Mouse (Mus musculus) heart, embryonic 14.5 days (tissue): ENCODE results near the gene Mtch1. TPM values are rescaled to one million over a fixed set of nuclear protein-coding genes. Genes with fewer than 3 reads are reported as not detected.
"Not testable (repeated sequence)": the region's sequence is repeated elsewhere in the genome, so short reads cannot be mapped to it uniquely, and the experiment has no call there.

Experiments used
- ATAC-seq: fragments of 200-750 bp; cut with Nextera tagmentation; 2 replicates; pipeline ENCODE4 v1.8.0; 2017; ENCODE audit warnings: low read depth, moderate TSS enrichment; ENCODE audit not compliant: insufficient number of reproducible peaks, insufficient read depth, low FRiP score
- H3K27ac ChIP-seq, 2 experiments: fragments of 200-500 bp in 1 of 2; fragments of 300-500 bp in 1 of 2; sonication (generic) in 1 of 2; replicated peaks in 1 of 2; 2 replicates each; pipeline ENCODE4 v1.5.1; 2012 to 2014; ENCODE audit warnings: low read depth in 2 of 2, low read length in 2 of 2, control low read depth in 1 of 2, mild to moderate bottlenecking in 1 of 2, mixed read lengths in 1 of 2; ENCODE audit not compliant: control insufficient read depth in 1 of 2, insufficient read depth in 1 of 2
- H3K27me3 ChIP-seq: fragments of 300-500 bp; sonication (generic); 2 replicates; pipeline ENCODE4 v1.6.1; 2014; ENCODE audit warnings: mild to moderate bottlenecking, low read length, control low read depth; ENCODE audit not compliant: control insufficient read depth, insufficient read depth
- H3K36me3 ChIP-seq: fragments of 300-500 bp; sonication (generic); 2 replicates; pipeline ENCODE4 v1.6.1; 2014; ENCODE audit warnings: mild to moderate bottlenecking, control low read depth, low read length, mixed read lengths; ENCODE audit not compliant: control insufficient read depth, insufficient read depth
- H3K4me1 ChIP-seq, 2 experiments: fragments of 200-500 bp in 1 of 2; fragments of 300-500 bp in 1 of 2; sonication (generic) in 1 of 2; 2 replicates each; pipeline ENCODE4 v1.6.1; 2012 to 2014; ENCODE audit warnings: low read length in 2 of 2, control low read depth in 1 of 2, mixed read lengths in 1 of 2; ENCODE audit not compliant: control insufficient read depth in 2 of 2, insufficient read depth in 2 of 2
- H3K4me2 ChIP-seq: fragments of 300-500 bp; sonication (generic); 2 replicates; pipeline ENCODE4 v1.6.1; 2014; ENCODE audit warnings: mild to moderate bottlenecking, low read length
- H3K4me3 ChIP-seq, 2 experiments: fragments of 200-500 bp in 1 of 2; fragments of 300-500 bp in 1 of 2; sonication (generic) in 1 of 2; 2 replicates each; pipeline ENCODE4 v1.5.1; 2012 to 2014; ENCODE audit warnings: low read length in 2 of 2, mild to moderate bottlenecking in 2 of 2, control low read depth in 1 of 2, low read depth in 1 of 2, moderate library complexity in 1 of 2; ENCODE audit not compliant: control insufficient read depth in 1 of 2, insufficient read depth in 1 of 2
- H3K9ac ChIP-seq: fragments of 300-500 bp; sonication (generic); 2 replicates; pipeline ENCODE4 v1.6.1; 2014; ENCODE audit warnings: mild to moderate bottlenecking, low read length
- H3K9me3 ChIP-seq: fragments of 300-500 bp; sonication (generic); 2 replicates; pipeline ENCODE4 v1.6.1; 2016; ENCODE audit warnings: low read length, control low read depth; ENCODE audit not compliant: control insufficient read depth
- WGBS: fragments of 180-500 bp; shearing (Covaris S2); extraction: QIAGEN DNeasy Blood & Tissue Kit; methylation state at CpG from one replicate; pipeline ENCODE4 v1.1.7; 2014; 5-methylcytosine and 5-hydroxymethylcytosine counted together
- polyA plus RNA-seq: library from polyadenylated mRNA; unstranded; fragments of >200 nt; fragmentation: Nextera tagmentation; extraction: Ambion mirVana; gene quantifications from 2 replicates; pipeline ENCODE4 v1.2.1, GENCODE M21; 2014

Mtch1 gene
- polyA plus RNA-seq, result 342 and 368 TPM in 2 replicates

DNA sequence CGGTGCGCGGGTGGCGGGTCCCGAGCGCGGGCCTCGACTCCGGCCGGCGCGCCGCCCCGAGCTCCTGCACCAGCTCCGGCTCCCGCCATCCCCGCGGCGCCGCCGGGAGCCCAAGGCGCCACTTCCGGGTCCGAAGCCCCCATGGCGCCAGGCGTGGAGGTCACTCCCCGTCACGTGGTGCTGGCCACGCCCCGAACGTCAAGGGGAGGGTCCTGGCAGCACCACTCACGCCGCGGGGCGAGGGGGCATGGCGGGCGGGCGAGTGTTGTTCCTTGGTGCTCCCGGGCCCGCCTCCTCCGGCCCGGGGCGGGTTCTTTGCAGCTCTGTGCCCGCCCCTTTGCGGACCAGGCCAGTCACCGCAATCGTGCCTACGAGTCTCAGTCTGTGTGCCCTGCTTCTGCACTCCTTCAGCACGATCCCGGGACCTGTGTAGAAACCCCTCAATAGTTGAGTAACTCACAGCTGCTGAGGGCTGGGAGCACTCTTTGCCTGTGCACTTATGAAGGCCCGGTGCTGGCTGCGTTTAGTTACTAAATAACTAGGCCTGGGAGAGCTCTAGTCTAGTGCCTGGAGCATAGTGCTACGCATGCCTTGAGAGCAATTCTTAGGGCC is at the start of gene Mtch1:
TSS of gene Mtch1 (minus strand) at position 290 of the 612 bp plus-strand sequence.
- Histone ChIP-seq H3K9me3 (no peaks in the 10 kb centered on the region), H3K4me2 (peak within 1 kb of the TSS; percentile 73), H3K9ac (peak within 1 kb of the TSS; percentile 97), H3K4me3 (peak within 1 kb of the TSS; percentile 95 to 96), H3K27me3 (no peaks in the 10 kb centered on the region), H3K4me1 (peaks cover 18 to 38% of the 10 kb centered on the region in 2 experiments), H3K36me3 (peaks cover 26% of the 10 kb centered on the region), H3K27ac (peak within 1 kb of the TSS; percentile 89 to 94)
- WGBS, result under 1% methylated on average over 44 of the region's 53 CpGs
- ATAC-seq, result peak; percentile 94

DNA sequence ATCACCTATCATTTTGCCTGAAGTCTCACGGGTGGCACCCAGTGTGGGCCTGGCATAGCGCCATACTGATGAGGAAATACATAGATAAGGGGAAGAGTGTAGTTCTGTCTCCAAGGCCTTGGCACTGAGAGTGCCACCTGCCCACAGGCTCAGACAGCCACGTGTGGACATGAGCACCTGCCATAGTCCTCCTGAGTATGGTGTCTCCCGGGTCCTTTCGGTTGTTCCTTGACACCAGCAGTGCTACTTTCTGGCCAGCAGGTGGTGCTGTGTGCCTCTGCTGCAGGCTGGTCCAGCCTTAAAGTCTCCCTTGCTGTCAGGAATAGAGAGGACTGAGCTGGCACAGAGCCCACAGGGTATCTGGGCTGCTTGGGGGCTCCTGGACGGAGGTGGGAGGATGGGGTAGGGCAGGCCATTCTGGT is 49.1 kb upstream of the Mtch1 start:
- peak; percentile 18; the same call in 1 of the 2 replicates for ATAC-seq
- H3K9me3 ChIP-seq, result no peaks in the 10 kb centered on the region
- no peaks in the 10 kb centered on the region for H3K36me3 ChIP-seq
- H3K4me3 ChIP-seq, result no peak overlapping the region
- H3K4me2 ChIP-seq, result peak overlapping the region; percentile 73
- no peak overlapping the region for H3K9ac ChIP-seq
- peaks cover 21 to 47% of the 10 kb centered on the region in 2 experiments for H3K4me1 ChIP-seq
- H3K27ac ChIP-seq, result no peak overlapping the region
- H3K27me3 ChIP-seq, result no peaks in the 10 kb centered on the region
- WGBS, result 19% methylated on average over 6 of the region's 6 CpGs

DNA sequence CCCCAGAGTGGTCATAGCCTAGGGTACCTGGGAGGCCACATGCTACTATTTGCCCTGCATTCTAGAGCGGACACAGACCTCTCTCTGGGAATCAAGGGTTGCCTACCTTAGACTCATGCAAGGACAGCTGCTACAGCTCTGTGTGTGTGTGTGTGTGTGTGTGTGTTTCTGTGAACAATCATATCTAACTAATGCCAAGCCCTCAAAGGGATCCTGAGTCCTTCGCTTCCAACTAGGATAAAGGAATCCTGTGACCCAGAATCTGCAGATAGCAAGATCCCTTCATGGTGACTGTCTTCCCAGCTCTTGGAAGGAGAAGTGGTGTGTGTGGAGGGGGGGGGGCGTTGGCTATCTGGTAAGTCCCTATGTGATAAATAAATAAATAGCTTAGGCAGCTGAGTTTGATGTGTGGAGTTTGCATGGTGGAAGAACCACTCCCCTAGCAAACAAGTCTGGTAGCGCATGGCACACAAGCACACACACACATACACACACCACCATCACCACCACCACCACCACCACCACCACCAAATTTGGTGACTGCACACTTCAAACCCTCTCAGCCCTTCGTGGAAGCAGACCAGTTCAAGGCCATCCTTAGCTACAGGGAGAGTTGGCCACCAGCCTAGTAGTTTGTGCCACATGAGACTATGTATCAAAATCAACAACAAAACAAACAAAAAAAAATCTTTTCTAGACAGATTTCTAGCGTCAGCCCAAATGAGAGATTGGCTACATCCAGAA is 48.5 kb upstream of the Mtch1 start:
- Histone ChIP-seq H3K4me2 (peak overlapping the region; percentile 73; the same call in 1 of the 2 replicates), H3K4me3 (no peak overlapping the region), H3K9me3 (no peaks in the 10 kb centered on the region), H3K4me1 (peaks cover 21 to 47% of the 10 kb centered on the region in 2 experiments), H3K27me3 (no peaks in the 10 kb centered on the region), H3K9ac (no peak overlapping the region), H3K36me3 (no peaks in the 10 kb centered on the region), H3K27ac (no peak overlapping the region)
- no peak for ATAC-seq
- 56% methylated on average over 6 of the region's 6 CpGs for WGBS

DNA sequence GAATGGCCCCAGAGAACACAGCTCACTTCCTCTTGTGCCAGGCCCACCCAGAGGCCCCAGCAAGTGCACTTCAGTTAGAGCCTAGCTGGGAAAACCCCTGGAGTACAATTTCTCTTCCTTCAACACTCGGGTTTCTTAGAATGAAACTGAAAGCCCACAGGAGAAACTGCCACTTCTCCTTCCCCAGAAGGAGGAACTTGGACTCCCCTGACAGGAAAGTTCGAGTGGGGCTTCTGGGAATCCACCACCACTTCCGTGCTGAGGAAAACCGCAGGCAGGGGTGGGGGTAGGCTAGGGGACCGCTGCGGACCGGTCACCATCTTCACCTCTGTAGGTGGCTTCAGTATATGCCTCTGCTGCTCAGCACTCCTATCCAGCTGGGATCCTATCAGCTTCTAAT is 47.6 kb upstream of the Mtch1 start:
- 0 out of 2 replicates have a peak overlapping the region, but pooled peaks have one; percentile 27 for H3K9ac ChIP-seq
- WGBS, result 55% methylated on average over 7 of the region's 7 CpGs
- ATAC-seq, result no peak

DNA sequence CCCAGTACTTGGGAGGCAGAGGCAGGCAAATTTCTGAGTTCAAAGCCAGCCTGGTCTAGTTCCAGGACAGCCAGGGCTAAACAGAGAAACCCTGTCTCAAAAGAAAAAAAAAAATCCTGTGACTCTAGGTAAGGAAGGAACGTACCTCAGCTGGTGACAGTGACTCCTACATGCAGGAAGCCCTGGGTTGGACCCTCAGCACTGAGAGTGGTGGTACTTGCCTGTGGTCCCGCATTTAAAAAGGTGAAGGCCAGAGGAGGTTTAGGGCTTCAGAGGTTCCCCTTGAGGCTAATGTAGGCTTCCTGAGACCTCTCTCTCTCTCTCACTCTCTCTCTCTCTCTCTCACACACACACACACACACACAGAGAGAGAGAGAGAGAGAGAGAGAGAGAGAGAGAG is 47.0 kb upstream of the Mtch1 start:
- not testable (repeated sequence) for H3K36me3 ChIP-seq, H3K4me3 ChIP-seq, H3K4me2 ChIP-seq, H3K9me3 ChIP-seq, H3K9ac ChIP-seq, H3K27me3 ChIP-seq, ATAC-seq
- 81% methylated on average over 2 of the region's 2 CpGs for WGBS
- peaks cover 23 to 47% of the 10 kb centered on the region in 2 experiments for H3K4me1 ChIP-seq
- H3K27ac ChIP-seq, result 0 out of 4 replicates have a peak overlapping the region, but pooled peaks of 1 of the 2 experiments have one; percentile 6

More for the DNA sequence above, 47.6 kb upstream of the Mtch1 start:
- Histone ChIP-seq H3K4me2 (no peak overlapping the region), H3K4me3 (no peak overlapping the region), H3K27ac (no peak overlapping the region), H3K27me3 (no peaks in the 10 kb centered on the region), H3K9me3 (no peaks in the 10 kb centered on the region), H3K36me3 (no peaks in the 10 kb centered on the region), H3K4me1 (peaks cover 23 to 47% of the 10 kb centered on the region in 2 experiments)

DNA sequence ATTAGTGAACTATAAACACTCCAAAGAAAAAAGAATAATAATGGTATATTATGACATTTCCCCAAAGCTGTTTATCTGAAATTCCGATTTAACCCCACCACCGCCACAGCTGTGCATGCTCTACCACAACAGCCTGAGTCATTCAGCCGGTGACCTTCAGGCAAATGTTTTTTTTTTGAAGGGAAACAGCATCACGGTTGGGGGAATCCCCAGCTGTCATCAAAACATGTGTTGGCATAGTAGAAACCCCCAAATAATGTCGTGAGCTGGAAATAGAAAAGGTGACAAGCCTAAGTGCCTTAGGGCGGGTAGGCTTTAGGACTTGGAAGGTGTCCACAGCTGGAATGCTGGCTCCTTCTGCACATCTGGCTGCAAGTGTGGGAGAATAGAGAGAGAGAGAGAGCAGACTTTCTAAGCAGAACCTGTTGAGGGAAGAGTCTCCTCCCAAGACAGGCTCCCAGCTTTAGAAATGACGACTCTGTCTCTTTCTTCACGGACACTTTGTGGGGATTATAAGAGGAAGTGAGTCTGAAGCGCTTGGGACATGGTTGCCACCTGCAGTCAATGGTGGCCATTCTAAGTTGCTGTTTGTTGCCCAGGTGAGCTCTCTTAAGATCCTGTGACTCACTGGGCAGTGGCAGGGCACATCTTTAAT is 46.5 kb upstream of the Mtch1 start:
- Histone ChIP-seq H3K9me3 (no peaks in the 10 kb centered on the region), H3K4me1 (peaks cover 23 to 46% of the 10 kb centered on the region in 2 experiments), H3K27me3 (no peaks in the 10 kb centered on the region), H3K27ac (no peak overlapping the region), H3K36me3 (no peaks in the 10 kb centered on the region), H3K4me2 (no peak overlapping the region), H3K4me3 (no peak overlapping the region), H3K9ac (no peak overlapping the region)
- ATAC-seq, result no peak
- 37% methylated on average over 9 of the region's 9 CpGs for WGBS

DNA sequence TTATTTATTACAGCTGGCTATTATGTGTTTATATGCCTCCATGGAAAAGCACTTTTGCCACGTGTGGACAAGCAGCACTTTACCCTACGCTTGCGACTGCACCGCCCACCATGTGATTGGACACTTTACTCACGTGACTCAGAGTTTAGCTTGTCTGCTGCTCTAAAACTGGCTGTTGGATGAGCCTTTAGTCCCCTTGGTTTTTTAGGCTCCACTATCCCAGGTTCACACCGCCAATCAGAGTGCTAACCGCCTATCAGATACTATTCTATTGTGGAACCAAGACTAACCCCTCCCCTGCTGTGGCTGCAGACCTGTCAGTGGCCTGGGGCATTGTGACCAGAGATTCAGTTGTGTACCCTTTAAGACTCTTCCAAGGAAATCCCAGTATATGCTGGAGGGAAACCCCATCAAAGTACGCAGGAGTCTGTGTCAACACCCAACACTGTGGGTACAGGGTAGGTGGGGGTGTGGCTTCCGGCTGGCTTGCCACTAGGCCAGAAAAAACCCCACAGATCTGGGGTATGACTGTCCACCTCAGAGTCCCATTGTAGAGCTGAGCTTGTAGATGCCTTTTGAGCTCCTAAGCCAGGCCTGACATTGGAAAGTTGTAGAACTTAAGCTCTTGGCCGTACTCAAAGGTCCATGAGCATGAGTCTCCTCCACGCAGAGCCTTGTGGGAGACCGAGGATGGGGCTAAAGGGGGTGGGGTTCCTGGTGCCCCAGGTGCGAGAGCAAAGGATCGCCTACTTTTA is 45.8 kb upstream of the Mtch1 start:
- H3K9me3 ChIP-seq, result no peaks in the 10 kb centered on the region
- H3K4me3 ChIP-seq, result no peak overlapping the region
- no peak overlapping the region for H3K27ac ChIP-seq
- H3K36me3 ChIP-seq, result no peaks in the 10 kb centered on the region
- peaks cover 18 to 39% of the 10 kb centered on the region in 2 experiments for H3K4me1 ChIP-seq
- ATAC-seq, result no peak
- 69% methylated on average over 14 of the region's 14 CpGs for WGBS
- H3K27me3 ChIP-seq, result no peaks in the 10 kb centered on the region
- no peak overlapping the region for H3K9ac ChIP-seq
- no peak overlapping the region for H3K4me2 ChIP-seq
